In genomic region chr12:86680591-86681193, GRCm38 (mm10) we compare ENCODE assay signal across 10 mouse cellular contexts. TPM values are rescaled to one million over a fixed set of nuclear protein-coding genes. Genes with fewer than 3 reads are reported as not detected.
DNase-seq lines count a peak whose midpoint lies in the region; ATAC-seq lines count a peak whose summit lies in the region.
"Had no signal": no experiment of that assay in that cellular context is flagged by ENCODE, and none has a peak within 500 bp of the region (broad histone marks: within the 10 kb centered on the region; RNA-seq: fewer than 3 reads in every experiment).

No protein-coding gene starts in this region.

- ATAC-seq in intestine, embryonic 16.5 days: no peak
- ATAC-seq in neural tube, embryonic 11.5 days (ENCODE audit: insufficient read depth, low FRiP score, low TSS enrichment): no peak

- peaks cover 51% of the 10 kb centered on the region for H3K4me1 ChIP-seq in heart, embryonic 10.5 days
- H3K4me1 ChIP-seq in embryonic facial prominence, embryonic 10.5 days: peaks cover 50% of the 10 kb centered on the region
- H3K4me1 ChIP-seq in intestine, embryonic 16.5 days (ENCODE audit: control insufficient read depth, insufficient read depth, low read length): peaks cover 4% of the 10 kb centered on the region; the same call in 1 of the 2 replicates
- peaks cover 17% of the 10 kb centered on the region for H3K4me1 ChIP-seq in neural tube, embryonic 11.5 days (ENCODE audit: control insufficient read depth, insufficient read depth, low read length)

- peak overlapping the region; percentile 93 for H3K27ac ChIP-seq in heart, embryonic 10.5 days
- peak overlapping the region; percentile 96 for H3K27ac ChIP-seq in embryonic facial prominence, embryonic 10.5 days (replicated peaks)
- no peak overlapping the region for H3K27ac ChIP-seq in intestine, embryonic 16.5 days (ENCODE audit: low read length)
- peak overlapping the region; percentile 99; the same call in 1 of the 2 replicates for H3K27ac ChIP-seq in neural tube, embryonic 11.5 days (ENCODE audit: low read depth, low read length)

- WGBS in heart, embryonic 10.5 days: 15% methylated on average over 11 of the region's 11 CpGs
- WGBS in embryonic facial prominence, embryonic 10.5 days: 54% methylated on average over 11 of the region's 11 CpGs
- 27% methylated on average over 11 of the region's 11 CpGs for WGBS in intestine, embryonic 16.5 days
- WGBS in neural tube, embryonic 11.5 days: 37% methylated on average over 11 of the region's 11 CpGs

- H3K36me3 ChIP-seq in heart, embryonic 10.5 days: peaks cover 4% of the 10 kb centered on the region; the same call in 1 of the 2 replicates
- H3K36me3 ChIP-seq in embryonic facial prominence, embryonic 10.5 days (replicated peaks): peaks cover 29% of the 10 kb centered on the region
- no peaks in the 10 kb centered on the region for H3K36me3 ChIP-seq in intestine, embryonic 16.5 days (ENCODE audit: control insufficient read depth, insufficient read depth, low read length)
- peaks cover 2% of the 10 kb centered on the region; the same call in 1 of the 2 replicates for H3K36me3 ChIP-seq in neural tube, embryonic 11.5 days (ENCODE audit: control insufficient read depth, insufficient read depth, low read length)

- H3K4me2 ChIP-seq in intestine, embryonic 16.5 days (ENCODE audit: low read depth, low read length): peak overlapping the region; percentile 100
- peak overlapping the region; percentile 84 for H3K4me2 ChIP-seq in neural tube, embryonic 11.5 days (ENCODE audit: low read depth)

- no peak for DNase-seq in heart, embryonic 10.5 days (ENCODE audit: low spot score)
- no peak for DNase-seq in heart, adult 18-20 months
- peak; percentile 30 for DNase-seq in embryonic facial prominence, embryonic 10.5 days (ENCODE audit: low spot score)
- no peak for DNase-seq in neural tube, embryonic 11.5 days (ENCODE audit: low spot score)
- no peak for DNase-seq in layer of hippocampus, adult 9-11 months
- DNase-seq in urinary bladder, postnatal 10 days (ENCODE audit: low spot score): no peak
- no peak for DNase-seq in left cerebral cortex, adult 9 months (ENCODE audit: low spot score in 2 of 2)

- no peaks in the 10 kb centered on the region for H3K9me3 ChIP-seq in heart, embryonic 10.5 days
- H3K9me3 ChIP-seq in embryonic facial prominence, embryonic 10.5 days: no peaks in the 10 kb centered on the region
- no peaks in the 10 kb centered on the region for H3K9me3 ChIP-seq in intestine, embryonic 16.5 days (ENCODE audit: control insufficient read depth, low read length)
- H3K9me3 ChIP-seq in neural tube, embryonic 11.5 days (ENCODE audit: control insufficient read depth, low read length): no peaks in the 10 kb centered on the region

- peaks cover 17% of the 10 kb centered on the region for H3K27me3 ChIP-seq in heart, embryonic 10.5 days (ENCODE audit: insufficient read depth, poor library complexity, severe bottlenecking)
- peaks cover 13% of the 10 kb centered on the region for H3K27me3 ChIP-seq in embryonic facial prominence, embryonic 10.5 days (replicated peaks; ENCODE audit: low read depth, poor library complexity, severe bottlenecking)
- no peaks in the 10 kb centered on the region for H3K27me3 ChIP-seq in intestine, embryonic 16.5 days (replicated peaks; ENCODE audit: control insufficient read depth, insufficient read depth, low read length)
- no peaks in the 10 kb centered on the region for H3K27me3 ChIP-seq in neural tube, embryonic 11.5 days (ENCODE audit: control insufficient read depth, insufficient read depth, low read length)
- H3K27me3 ChIP-seq: CH12.LX had no signal

- H3K9ac ChIP-seq in intestine, embryonic 16.5 days (ENCODE audit: low read depth, low read length): peak overlapping the region; percentile 79
- H3K9ac ChIP-seq in neural tube, embryonic 11.5 days (ENCODE audit: low read length): peak overlapping the region; percentile 98

- peak overlapping the region; percentile 88 for H3K4me3 ChIP-seq in heart, embryonic 10.5 days
- H3K4me3 ChIP-seq in embryonic facial prominence, embryonic 10.5 days: peak overlapping the region; percentile 89
- H3K4me3 ChIP-seq in intestine, embryonic 16.5 days (ENCODE audit: low read length): peak overlapping the region; percentile 78
- peak overlapping the region; percentile 91 for H3K4me3 ChIP-seq in neural tube, embryonic 11.5 days (ENCODE audit: low read depth, low read length)

RNA-seq across cellular contexts. Expression of gene Vash1, which starts 2.2 kb away (rescaled TPM):
- 7.7 and 9.9 TPM in 2 replicates for polyA plus RNA-seq in heart, embryonic 10.5 days (2016; fragmentation: Nextera tagmentation; extraction: Ambion mirVana)
- 10 to 100 TPM in 1 of 2 experiments, 1 to 10 TPM in 1; 9.2 to 18.5 TPM for total RNA-seq in heart, adult 18-20 months (2021)
- 13.5 and 14.7 TPM in 2 replicates for polyA plus RNA-seq in embryonic facial prominence, embryonic 10.5 days (2016; fragmentation: Nextera tagmentation; extraction: Ambion mirVana)
- 5.5 and 6.0 TPM in 2 replicates for polyA plus RNA-seq in intestine, embryonic 16.5 days (2015; fragmentation: Nextera tagmentation; extraction: Ambion mirVana)
- polyA plus RNA-seq in neural tube, embryonic 11.5 days (2014; fragmentation: Nextera tagmentation; extraction: Ambion mirVana): 26.6 and 27.8 TPM in 2 replicates

RNA-seq across cellular contexts. Expression of gene Angel1, which starts 45.6 kb away (rescaled TPM):
- polyA plus RNA-seq in heart, embryonic 10.5 days (2016; fragmentation: Nextera tagmentation; extraction: Ambion mirVana): 11.4 and 12.1 TPM in 2 replicates
- total RNA-seq in heart, adult 18-20 months (2021): 1 to 10 TPM; 3.0 to 3.2 TPM
- polyA plus RNA-seq in embryonic facial prominence, embryonic 10.5 days (2016; fragmentation: Nextera tagmentation; extraction: Ambion mirVana): 14.3 and 15.5 TPM in 2 replicates
- polyA plus RNA-seq in intestine, embryonic 16.5 days (2015; fragmentation: Nextera tagmentation; extraction: Ambion mirVana): 4.8 and 5.3 TPM in 2 replicates
- 14.8 and 15.3 TPM in 2 replicates for polyA plus RNA-seq in neural tube, embryonic 11.5 days (2014; fragmentation: Nextera tagmentation; extraction: Ambion mirVana)

RNA-seq across cellular contexts. Expression of gene Lrrc74a, which starts 53.5 kb away (rescaled TPM):
- polyA plus RNA-seq in heart, embryonic 10.5 days (2016; fragmentation: Nextera tagmentation; extraction: Ambion mirVana): not detected in 2 replicates
- total RNA-seq in heart, adult 18-20 months (2021): not detected
- polyA plus RNA-seq in embryonic facial prominence, embryonic 10.5 days (2016; fragmentation: Nextera tagmentation; extraction: Ambion mirVana): not detected in 2 replicates
- not detected in 2 replicates for polyA plus RNA-seq in intestine, embryonic 16.5 days (2015; fragmentation: Nextera tagmentation; extraction: Ambion mirVana)
- not detected in 2 replicates for polyA plus RNA-seq in neural tube, embryonic 11.5 days (2014; fragmentation: Nextera tagmentation; extraction: Ambion mirVana)
- total RNA-seq: CH12.LX; heart, postnatal 36 days had no signal
